Mouse (Mus musculus) hindbrain, embryonic 14.5 days (tissue): ENCODE measurements around the gene Cflar. TPM values are rescaled to one million over a fixed set of nuclear protein-coding genes. Genes with fewer than 3 reads are reported as not detected.
A peak's percentile ranks its signal among the peaks of the same experiment; 100 is the strongest.
"Not testable (repeated sequence)": the region's sequence is repeated elsewhere in the genome, so short reads cannot be mapped to it uniquely, and the experiment has no call there.

Source experiments
- ATAC-seq: fragments of 200-750 bp; cut with Nextera tagmentation; 2 replicates; pipeline ENCODE4 v1.8.0; 2017; ENCODE audit warnings: moderate number of reproducible peaks, mild to moderate bottlenecking, moderate TSS enrichment, moderate library complexity; ENCODE audit not compliant: low FRiP score
- DNase-seq: peaks from one replicate; pipeline ENCODE4 v3.0.0-alpha.2; 2015; ENCODE audit warnings: low spot score
- H3K27ac ChIP-seq: fragments of 300-500 bp; sonication (generic); 2 replicates; pipeline ENCODE4 v1.5.1; 2014; ENCODE audit warnings: mild to moderate bottlenecking, moderate library complexity
- H3K27me3 ChIP-seq: fragments of 300-500 bp; sonication (generic); 2 replicates; pipeline ENCODE4 v1.6.1; 2014; ENCODE audit warnings: mild to moderate bottlenecking, low read length, mixed read lengths; ENCODE audit not compliant: control insufficient read depth, insufficient read depth
- H3K36me3 ChIP-seq: fragments of 300-500 bp; sonication (generic); replicated peaks from 2 replicates; pipeline ENCODE4 v1.6.1; 2014; ENCODE audit not compliant: control insufficient read depth, insufficient read depth
- H3K4me1 ChIP-seq: fragments of 300-500 bp; sonication (generic); replicated peaks from 2 replicates; pipeline ENCODE4 v1.6.1; 2014; ENCODE audit warnings: antibody characterized with exemption, low read length, mixed read lengths; ENCODE audit not compliant: control insufficient read depth, insufficient read depth
- H3K4me2 ChIP-seq: fragments of 300-500 bp; sonication (generic); replicated peaks from 2 replicates; pipeline ENCODE4 v1.6.1; 2014; ENCODE audit warnings: mild to moderate bottlenecking, moderate library complexity
- H3K4me3 ChIP-seq: fragments of 300-500 bp; sonication (generic); replicated peaks from 2 replicates; pipeline ENCODE4 v1.5.1; 2014; ENCODE audit warnings: mild to moderate bottlenecking, low read length
- H3K9ac ChIP-seq: fragments of 300-500 bp; sonication (generic); 2 replicates; pipeline ENCODE4 v1.6.1; 2014
- H3K9me3 ChIP-seq: fragments of 300-500 bp; sonication (generic); 2 replicates; pipeline ENCODE4 v1.6.1; 2016; ENCODE audit warnings: low read length; ENCODE audit not compliant: control insufficient read depth
- WGBS: fragments of 180-500 bp; shearing (Covaris S2); extraction: QIAGEN DNeasy Blood & Tissue Kit; methylation state at CpG from one replicate; pipeline ENCODE4 v1.1.7; 2014; 5-methylcytosine and 5-hydroxymethylcytosine counted together
- polyA plus RNA-seq: library from polyadenylated mRNA; unstranded; fragments of >200 nt; fragmentation: Nextera tagmentation; extraction: Ambion mirVana; gene quantifications from 2 replicates; pipeline ENCODE4 v1.2.1, GENCODE M21; 2014

Cflar gene
- polyA plus RNA-seq, 1 experiment from 2014 or later, result 18.7 TPM

- no peaks in the 10 kb centered on the region for H3K27me3 ChIP-seq
- no peaks in the 10 kb centered on the region for H3K4me1 ChIP-seq
- no peak for DNase-seq
- H3K9ac ChIP-seq, result no peak overlapping the region
- no peak overlapping the region for H3K27ac ChIP-seq
- ATAC-seq, result no peak
- no peak overlapping the region for H3K4me3 ChIP-seq
- no peaks in the 10 kb centered on the region for H3K36me3 ChIP-seq
- no peak overlapping the region for H3K4me2 ChIP-seq
- H3K9me3 ChIP-seq, result no peaks in the 10 kb centered on the region
- 76% methylated on average over 5 of the region's 5 CpGs for WGBS
Observed at GRCm38 (mm10) chr1:58762576-58762975, 51.3 kb downstream of the Cflar start.

DNA sequence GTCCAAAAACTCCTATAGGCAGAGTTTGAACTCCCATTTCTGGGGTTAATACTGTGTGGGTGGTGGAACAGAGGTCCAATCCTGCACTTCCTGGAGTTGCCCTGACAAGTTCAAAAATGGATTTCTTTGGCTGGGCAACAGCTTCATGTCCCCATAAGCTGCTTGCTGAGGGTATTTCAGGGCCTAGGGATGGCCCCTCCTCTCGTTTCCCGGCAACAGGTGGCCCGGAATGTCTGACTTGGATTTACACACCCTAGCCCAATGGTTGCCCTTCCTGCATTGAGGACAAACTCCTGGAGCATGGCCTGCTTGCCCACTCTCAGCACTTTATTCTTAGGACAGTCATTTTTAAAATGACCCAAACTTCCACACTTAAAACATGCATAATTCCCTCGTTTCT is 55.1 kb downstream of the Cflar start:
- H3K9me3 ChIP-seq, H3K4me1 ChIP-seq, ATAC-seq, H3K4me2 ChIP-seq, H3K9ac ChIP-seq, H3K27me3 ChIP-seq, DNase-seq, H3K4me3 ChIP-seq, H3K36me3 ChIP-seq, H3K27ac ChIP-seq: not testable (repeated sequence)
- 78% methylated on average over 4 of the region's 4 CpGs for WGBS

DNA sequence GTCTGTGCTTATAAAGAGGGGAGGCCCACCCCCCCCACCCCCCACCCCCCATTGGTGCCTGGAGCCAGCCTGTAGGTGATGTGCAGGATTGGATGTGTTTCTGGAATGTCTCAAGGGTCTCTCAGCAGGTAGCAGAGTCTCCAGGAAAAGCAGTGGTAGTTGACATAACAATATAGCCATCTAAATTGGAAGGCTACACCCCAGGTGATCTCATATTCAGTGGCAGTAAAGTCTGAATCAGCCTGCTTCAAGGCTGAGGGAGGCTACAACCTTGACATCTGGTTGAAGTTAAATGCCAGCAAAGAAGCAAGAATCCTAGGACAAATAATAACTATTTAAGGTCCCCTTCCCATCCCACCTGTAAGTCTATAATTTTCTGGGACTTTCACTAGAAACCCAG is 57.8 kb downstream of the Cflar start:
- H3K9me3 ChIP-seq, result no peaks in the 10 kb centered on the region
- ATAC-seq, result no peak
- DNase-seq, result no peak
- H3K36me3 ChIP-seq, result no peaks in the 10 kb centered on the region
- H3K27ac ChIP-seq, result no peak overlapping the region
- no peaks in the 10 kb centered on the region for H3K27me3 ChIP-seq
- no peak overlapping the region for H3K4me2 ChIP-seq
- no peak overlapping the region for H3K9ac ChIP-seq
- no peaks in the 10 kb centered on the region for H3K4me1 ChIP-seq
- no peak overlapping the region for H3K4me3 ChIP-seq

GRCm38 (mm10) chr1:58769701-58770100 is 58.4 kb downstream of the Cflar start:
- no peak for ATAC-seq
- H3K27me3 ChIP-seq, result no peaks in the 10 kb centered on the region
- no peak overlapping the region for H3K4me3 ChIP-seq
- H3K4me1 ChIP-seq, result no peaks in the 10 kb centered on the region
- no peaks in the 10 kb centered on the region for H3K36me3 ChIP-seq
- WGBS, result 56% methylated on average over 9 of the region's 9 CpGs
- no peak overlapping the region for H3K9ac ChIP-seq
- DNase-seq, result no peak
- no peak overlapping the region for H3K4me2 ChIP-seq
- no peaks in the 10 kb centered on the region for H3K9me3 ChIP-seq
- H3K27ac ChIP-seq, result no peak overlapping the region

- Histone ChIP-seq H3K27ac (no peak overlapping the region), H3K4me1 (no peaks in the 10 kb centered on the region), H3K27me3 (no peaks in the 10 kb centered on the region), H3K4me2 (no peak overlapping the region), H3K9ac (no peak overlapping the region), H3K9me3 (no peaks in the 10 kb centered on the region), H3K4me3 (no peak overlapping the region), H3K36me3 (no peaks in the 10 kb centered on the region)
- DNase-seq (peak; percentile 76), ATAC-seq (peak; percentile 37; the same call in 1 of the 2 replicates)
- 28% methylated on average over 7 of the region's 7 CpGs for WGBS
Observed at GRCm38 (mm10) chr1:58770111-58770720, 58.9 kb downstream of the Cflar start.

DNA sequence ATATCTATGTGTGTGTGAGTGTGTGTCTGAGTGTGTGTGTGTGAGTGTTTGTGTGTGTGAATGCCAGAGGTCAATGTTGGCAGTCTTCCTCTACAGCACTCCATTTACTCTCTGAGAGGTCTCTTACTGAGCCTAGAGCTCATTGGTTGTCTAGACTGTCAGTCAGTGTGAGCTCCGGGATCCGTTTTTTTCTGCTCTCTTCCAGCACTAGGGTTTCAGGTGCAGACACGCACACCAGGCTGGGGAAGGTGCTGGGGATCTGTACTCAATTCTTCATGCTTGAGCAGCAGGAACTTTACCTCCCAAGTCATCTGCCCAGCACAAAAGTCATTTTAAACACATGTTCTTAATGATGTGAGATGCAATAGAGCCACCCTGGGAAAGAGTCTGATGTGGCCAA is 60.8 kb downstream of the Cflar start:
- H3K27ac ChIP-seq, result no peak overlapping the region
- no peak overlapping the region for H3K4me3 ChIP-seq
- no peaks in the 10 kb centered on the region for H3K36me3 ChIP-seq
- no peak for ATAC-seq
- H3K4me2 ChIP-seq, result no peak overlapping the region
- H3K27me3 ChIP-seq, result no peaks in the 10 kb centered on the region
- H3K9me3 ChIP-seq, result no peaks in the 10 kb centered on the region
- WGBS, result 78% methylated on average over 3 of the region's 3 CpGs
- no peaks in the 10 kb centered on the region for H3K4me1 ChIP-seq
- DNase-seq, result no peak
- no peak overlapping the region for H3K9ac ChIP-seq

GRCm38 (mm10) chr1:58773280-58773679 is 62.0 kb downstream of the Cflar start:
- DNase-seq (no peak), ATAC-seq (no peak)
- no peak overlapping the region for H3K4me3 ChIP-seq
- H3K36me3 ChIP-seq, result no peaks in the 10 kb centered on the region
- no peak overlapping the region for H3K4me2 ChIP-seq
- H3K27ac ChIP-seq, result no peak overlapping the region
- no peak overlapping the region for H3K9ac ChIP-seq
- H3K27me3 ChIP-seq, result no peaks in the 10 kb centered on the region
- no peaks in the 10 kb centered on the region for H3K9me3 ChIP-seq
- no peaks in the 10 kb centered on the region for H3K4me1 ChIP-seq

DNA sequence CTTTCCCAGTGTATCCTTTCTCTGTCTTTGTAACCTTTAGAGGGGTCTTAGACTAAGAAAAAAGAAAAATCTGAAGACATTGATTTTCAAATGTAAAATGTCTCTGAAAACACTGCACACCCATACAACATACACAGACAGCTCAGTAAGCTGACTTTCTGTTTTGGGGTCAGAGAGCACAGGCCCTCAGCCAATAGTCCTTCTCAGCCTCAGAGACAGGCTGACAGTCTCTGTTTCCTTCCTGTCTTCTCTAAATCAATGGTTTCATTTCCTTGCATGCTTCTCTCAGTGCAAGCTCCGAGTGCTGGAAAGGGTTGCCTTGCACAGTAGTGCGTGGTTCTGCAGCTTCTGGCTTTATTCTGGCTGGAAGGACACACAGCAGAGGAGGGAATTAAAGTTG is 62.6 kb downstream of the Cflar start:
- ATAC-seq (no peak), DNase-seq (no peak)
- H3K9ac ChIP-seq, result no peak overlapping the region
- no peak overlapping the region for H3K4me3 ChIP-seq
- H3K27me3 ChIP-seq, result no peaks in the 10 kb centered on the region
- no peaks in the 10 kb centered on the region for H3K36me3 ChIP-seq
- 71% methylated on average over 2 of the region's 2 CpGs for WGBS
- no peaks in the 10 kb centered on the region for H3K4me1 ChIP-seq
- no peak overlapping the region for H3K4me2 ChIP-seq
- no peak overlapping the region for H3K27ac ChIP-seq
- H3K9me3 ChIP-seq, result no peaks in the 10 kb centered on the region

DNA sequence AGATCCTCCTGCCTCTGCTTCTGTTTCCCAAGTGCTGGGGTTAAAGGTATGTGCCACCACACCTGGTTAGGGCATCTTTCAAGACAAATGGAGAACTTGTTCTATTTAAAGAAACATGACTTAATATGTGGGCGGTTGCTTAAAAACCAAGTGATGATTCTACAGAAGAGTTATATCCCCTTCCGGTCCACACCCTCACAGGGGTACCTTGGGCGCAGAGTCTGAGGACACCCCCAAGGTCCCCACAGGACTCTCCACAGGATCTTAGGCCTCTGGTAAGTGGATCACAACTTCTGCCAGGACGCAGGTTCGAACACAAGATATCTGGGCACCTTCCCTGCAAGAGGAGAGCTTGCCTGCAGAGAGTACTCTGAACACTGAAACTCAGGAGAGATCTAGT is 64.1 kb downstream of the Cflar start:
- Histone ChIP-seq H3K4me1 (no peaks in the 10 kb centered on the region), H3K36me3 (no peaks in the 10 kb centered on the region), H3K27ac (no peak overlapping the region), H3K27me3 (no peaks in the 10 kb centered on the region), H3K4me3 (no peak overlapping the region), H3K4me2 (no peak overlapping the region), H3K9me3 (no peaks in the 10 kb centered on the region), H3K9ac (no peak overlapping the region)
- no peak for DNase-seq
- ATAC-seq, result no peak
- WGBS, result 96% methylated on average over 5 of the region's 5 CpGs

GRCm38 (mm10) chr1:58777583-58777982 is 66.3 kb downstream of the Cflar start:
- ATAC-seq, result no peak
- Histone ChIP-seq H3K4me3 (no peak overlapping the region), H3K27me3 (no peaks in the 10 kb centered on the region), H3K9ac (no peak overlapping the region), H3K4me2 (no peak overlapping the region), H3K4me1 (no peaks in the 10 kb centered on the region), H3K27ac (no peak overlapping the region), H3K9me3 (no peaks in the 10 kb centered on the region), H3K36me3 (no peaks in the 10 kb centered on the region)
- DNase-seq, result no peak
- WGBS, result 95% methylated on average over 1 of the region's 1 CpGs
